Mouse (Mus musculus) naive thymus-derived CD4-positive, alpha-beta T cell, adult 2 months (primary cell): ENCODE measurements around the gene Tars.

ENCODE experiments used
- DNase-seq: peaks from one replicate; pipeline ENCODE4 v3.0.0-alpha.2; 2011; ENCODE audit warnings: low read depth

Gene Tars

GRCm38 (mm10) chr15:11361824-11362223 is 37.6 kb downstream of the Tars start:
- no peak for DNase-seq

GRCm38 (mm10) chr15:11360888-11361287 is 38.6 kb downstream of the Tars start:
- no peak for DNase-seq

GRCm38 (mm10) chr15:11357501-11357900 is 42.0 kb downstream of the Tars start:
- DNase-seq = no peak

- no peak for DNase-seq
These were observed 43.6 kb downstream of the Tars start for GRCm38 (mm10) chr15:11355865-11356264.

DNA sequence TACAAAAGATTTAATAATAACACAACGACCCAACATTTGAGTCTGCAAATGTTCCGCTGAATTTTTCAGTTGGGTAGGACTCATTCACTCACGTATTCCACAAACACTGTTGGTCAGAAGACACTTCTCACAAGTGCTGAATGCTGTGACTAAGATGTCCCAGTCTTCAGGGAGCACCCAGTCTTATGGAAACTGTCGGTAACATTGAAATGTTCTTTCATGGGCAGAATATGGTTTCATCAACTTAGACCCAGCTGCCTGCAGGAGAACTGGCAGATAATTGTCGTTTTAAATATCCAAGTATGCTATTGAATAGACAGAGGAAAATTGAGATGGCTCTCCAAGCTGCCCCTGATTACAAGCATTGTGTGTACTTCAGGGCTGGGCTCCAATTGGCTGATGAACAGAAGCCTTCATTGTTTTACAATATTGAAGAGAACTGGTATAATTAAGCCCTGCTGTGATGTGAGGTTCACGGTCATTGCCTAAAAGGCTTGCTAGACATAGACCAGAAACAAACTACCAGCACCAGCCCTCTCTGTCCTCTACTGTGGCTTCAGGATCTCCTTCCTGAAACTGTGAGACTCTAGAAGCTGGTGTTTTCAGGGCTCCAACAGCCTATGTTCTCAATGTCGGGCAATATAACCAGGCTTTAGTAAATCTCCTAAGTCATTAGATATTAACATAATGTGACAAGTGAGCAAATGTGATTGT is 59.8 kb downstream of the Tars start:
- no peak for DNase-seq
